Mouse (Mus musculus): Measurements from ENCODE around the gene Enah.

Enah gene

GRCm38 (mm10) chr1:182019926-182020801, at the start of gene Enah:
TSS of gene Enah (minus strand) at chr1:182019990.
- no peak for DNase-seq (ENCODE audit: low spot score)

GRCm38 (mm10) chr1:182068136-182068535, 48.3 kb upstream of the Enah start:
- no peak for DNase-seq (ENCODE audit: low spot score)

- DNase-seq (ENCODE audit: low spot score): no peak
These were observed 47.0 kb upstream of the Enah start for GRCm38 (mm10) chr1:182066527-182067465.

- DNase-seq (ENCODE audit: low spot score): no peak
These were observed 43.9 kb upstream of the Enah start for GRCm38 (mm10) chr1:182063716-182064115.

GRCm38 (mm10) chr1:182062801-182063200, 43.0 kb upstream of the Enah start:
- DNase-seq (ENCODE audit: low spot score): no peak

- no peak for DNase-seq (ENCODE audit: low spot score)
These were observed 41.4 kb upstream of the Enah start for GRCm38 (mm10) chr1:182061203-182061602.

GRCm38 (mm10) chr1:182059806-182060205, 40.0 kb upstream of the Enah start:
- no peak for DNase-seq (ENCODE audit: low spot score)

DNA sequence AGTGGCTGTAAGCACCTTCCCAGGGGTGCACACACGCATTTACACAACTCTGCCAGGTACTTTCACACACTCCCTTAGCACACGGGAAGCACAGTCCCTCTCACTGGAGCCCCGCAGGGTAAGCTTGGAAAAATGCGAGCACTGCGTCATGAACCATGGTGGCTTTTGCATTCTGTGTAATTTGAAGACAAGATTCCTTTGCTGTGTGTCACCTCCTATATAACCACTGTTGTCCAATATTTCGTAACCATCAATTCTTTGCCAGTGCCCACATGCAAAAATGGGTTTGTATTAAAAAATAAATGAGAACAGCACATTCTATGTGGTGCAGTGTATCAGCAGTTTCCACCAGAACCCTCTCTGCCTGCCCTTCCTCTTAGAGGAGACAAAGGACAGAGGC, 38.2 kb upstream of the Enah start:
- no peak for DNase-seq (ENCODE audit: low spot score)

DNA sequence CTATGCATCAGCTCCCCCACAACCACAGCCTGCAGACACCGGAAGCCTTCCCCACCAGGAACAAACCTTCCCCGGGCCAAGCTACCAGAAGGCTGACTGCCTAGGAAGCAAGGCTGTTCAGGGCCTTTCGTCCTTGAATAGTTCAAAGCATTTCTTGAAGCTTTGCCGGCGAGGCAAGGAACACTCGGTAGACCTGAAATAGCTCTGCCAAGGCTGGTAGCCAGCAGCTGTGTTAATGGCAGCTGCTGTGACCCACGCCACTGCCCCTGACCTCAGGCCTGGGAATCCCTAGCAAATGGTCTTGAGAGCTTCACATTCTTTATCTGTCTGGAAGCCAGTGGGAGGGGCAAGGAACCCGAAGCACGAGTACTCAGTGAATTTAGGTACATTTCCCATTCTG, 35.3 kb upstream of the Enah start:
- DNase-seq (ENCODE audit: low spot score): no peak

GRCm38 (mm10) chr1:182054651-182055050, 34.9 kb upstream of the Enah start:
- no peak for DNase-seq (ENCODE audit: low spot score)

- no peak for DNase-seq (ENCODE audit: low spot score)
These were observed 33.2 kb upstream of the Enah start for GRCm38 (mm10) chr1:182052973-182053372.

- DNase-seq (ENCODE audit: low spot score): no peak
These were observed 32.6 kb upstream of the Enah start for GRCm38 (mm10) chr1:182052385-182052784.

DNA sequence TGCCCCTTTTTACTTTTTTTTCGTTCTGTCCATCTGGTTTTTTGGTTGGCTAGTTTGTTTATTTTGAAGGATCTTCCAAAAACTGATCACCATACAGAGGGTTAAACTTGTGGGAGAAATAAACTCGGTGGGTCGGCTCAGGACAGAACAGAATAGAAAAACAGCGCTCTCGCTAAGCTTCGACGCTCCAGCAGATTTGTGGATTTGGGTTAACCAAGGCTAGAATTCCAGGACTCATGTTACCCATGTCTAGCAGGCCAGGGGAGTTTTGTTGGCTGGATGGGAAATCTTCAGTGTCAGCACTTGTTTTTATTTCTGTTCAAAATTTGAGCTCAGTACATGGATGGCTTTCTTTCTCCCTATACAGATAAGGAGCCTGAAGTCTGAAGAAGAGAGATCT, 30.0 kb upstream of the Enah start:
- DNase-seq (ENCODE audit: low spot score): no peak

DNA sequence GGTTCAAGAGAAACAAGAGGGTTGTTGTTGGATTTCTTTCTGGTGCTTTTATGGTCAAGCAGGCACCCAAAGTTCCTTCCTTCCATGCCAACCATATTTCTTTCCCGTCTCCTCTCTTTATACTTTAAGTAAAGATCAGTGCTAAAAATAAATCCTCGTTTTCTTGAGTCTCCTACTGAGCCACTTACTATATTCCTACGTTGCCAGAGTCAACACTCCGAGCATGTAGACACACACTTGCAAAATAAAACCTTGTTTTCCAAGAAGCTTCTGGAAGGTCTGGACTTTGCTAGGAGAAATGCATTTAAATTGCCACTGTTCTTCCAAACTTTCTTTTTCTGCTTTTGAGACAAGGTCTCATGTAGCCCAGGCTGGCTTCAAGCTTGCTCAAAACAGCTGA, 28.3 kb upstream of the Enah start:
- no peak for DNase-seq (ENCODE audit: low spot score)

- no peak for DNase-seq (ENCODE audit: low spot score)
These were observed 27.4 kb upstream of the Enah start for GRCm38 (mm10) chr1:182047016-182047690.

DNA sequence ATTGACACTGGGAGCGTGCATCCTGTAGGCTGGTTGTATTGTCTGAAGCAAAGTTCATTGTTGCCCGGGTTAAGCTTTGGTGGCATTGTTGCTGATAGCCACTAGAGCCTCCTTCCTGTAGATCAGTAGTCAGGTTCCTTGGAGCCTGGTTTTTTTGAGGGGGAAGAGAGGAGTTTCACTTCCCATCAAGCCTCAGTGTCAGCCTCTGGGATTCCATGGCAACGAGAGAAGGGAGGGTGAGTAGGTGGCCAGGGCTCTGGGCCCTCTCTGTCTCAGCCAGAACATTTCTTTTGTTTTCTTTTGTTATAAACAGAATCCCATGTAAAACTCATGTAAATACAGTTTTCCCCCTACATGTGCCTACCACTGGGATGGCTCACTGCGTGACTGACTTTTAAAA, 25.4 kb upstream of the Enah start:
- DNase-seq (ENCODE audit: low spot score): no peak

- DNase-seq (ENCODE audit: low spot score): no peak
These were observed 20.7 kb upstream of the Enah start for GRCm38 (mm10) chr1:182040538-182040937.

DNA sequence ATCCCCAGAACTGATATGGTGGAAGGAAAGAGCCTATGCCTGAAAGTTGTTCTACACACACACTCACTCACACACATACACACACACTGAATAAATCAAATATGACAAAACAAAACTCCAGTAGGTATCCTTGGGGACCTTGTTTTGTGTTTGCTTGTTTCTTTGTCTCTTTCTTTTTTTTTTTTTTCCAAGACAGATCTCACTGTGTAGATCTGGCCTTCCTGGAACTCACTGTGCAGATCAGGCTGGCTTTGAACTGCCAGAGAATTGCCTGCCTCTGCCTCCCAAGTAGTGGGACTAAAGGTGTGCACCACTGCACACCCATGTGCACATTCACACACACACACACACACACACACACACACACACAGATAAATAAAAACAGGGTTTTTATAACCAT, 12.0 kb upstream of the Enah start:
- no peak for DNase-seq (ENCODE audit: low spot score)

- no peak for DNase-seq (ENCODE audit: low spot score)
These were observed 11.3 kb upstream of the Enah start for GRCm38 (mm10) chr1:182031066-182031465.

GRCm38 (mm10) chr1:182029989-182030649, 10.3 kb upstream of the Enah start:
- DNase-seq (ENCODE audit: low spot score): no peak

Measured in c-Kit-positive CD71-positive TER-119-positive erythroid progenitor cells, embryonic 14.5 days (primary cell).